Mouse (Mus musculus): ENCODE measurements around the gene Sft2d1. TPM values are rescaled to one million over a fixed set of nuclear protein-coding genes. Genes with fewer than 3 reads are reported as not detected.
A peak's percentile ranks its signal among the peaks of the same experiment; 100 is the strongest.
"Not testable (repeated sequence)": the region's sequence is repeated elsewhere in the genome, so short reads cannot be mapped to it uniquely, and the experiment has no call there.

The Sft2d1 gene
- polyA plus RNA-seq, 1 experiment from 2014 or later = 83.3 TPM

DNA sequence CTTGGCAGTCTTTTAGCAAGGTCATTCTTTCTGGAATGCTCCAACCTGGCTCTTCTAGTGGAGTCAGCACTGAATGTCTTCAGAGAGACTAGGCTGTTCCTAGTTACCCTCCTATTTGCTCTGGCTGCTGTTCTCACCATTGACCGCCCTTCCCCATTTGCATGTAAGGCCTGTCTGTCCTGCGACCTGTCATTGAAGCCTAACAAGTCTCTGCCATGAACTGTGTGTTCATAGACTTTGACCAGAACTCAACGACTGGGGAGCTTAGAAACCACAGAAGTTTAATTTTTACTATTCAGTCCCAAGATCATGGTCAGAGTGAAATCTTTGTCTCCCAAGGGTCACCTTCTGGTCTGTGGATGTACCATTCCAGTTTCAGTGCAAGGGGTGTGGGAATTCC lies 3.1 kb downstream of the Sft2d1 start:
- ATAC-seq (replicated peaks; ENCODE audit: low FRiP score) (no peak), DNase-seq (ENCODE audit: low spot score) (no peak)
- no peak overlapping the region for H3K27ac ChIP-seq (ENCODE audit: low read depth, low read length)
- 87% methylated on average over 3 of the region's 3 CpGs for WGBS
- H3K27me3 ChIP-seq (replicated peaks; ENCODE audit: control insufficient read depth, insufficient read depth, low read length) = no peaks in the 10 kb centered on the region
- H3K4me1 ChIP-seq (replicated peaks; ENCODE audit: control insufficient read depth, insufficient read depth, low read length) = peaks cover 12% of the 10 kb centered on the region
- H3K4me2 ChIP-seq = no peak overlapping the region
- no peak overlapping the region for H3K9ac ChIP-seq (ENCODE audit: low read depth, low read length)
- H3K36me3 ChIP-seq (ENCODE audit: control insufficient read depth, insufficient read depth, low read length) = 0 out of 2 replicates have a peak, but pooled peaks cover 2% of the 10 kb centered on the region
- no peak overlapping the region for H3K4me3 ChIP-seq (ENCODE audit: low read depth, low read length)
- no peaks in the 10 kb centered on the region for H3K9me3 ChIP-seq (ENCODE audit: control insufficient read depth, low read length)

DNA sequence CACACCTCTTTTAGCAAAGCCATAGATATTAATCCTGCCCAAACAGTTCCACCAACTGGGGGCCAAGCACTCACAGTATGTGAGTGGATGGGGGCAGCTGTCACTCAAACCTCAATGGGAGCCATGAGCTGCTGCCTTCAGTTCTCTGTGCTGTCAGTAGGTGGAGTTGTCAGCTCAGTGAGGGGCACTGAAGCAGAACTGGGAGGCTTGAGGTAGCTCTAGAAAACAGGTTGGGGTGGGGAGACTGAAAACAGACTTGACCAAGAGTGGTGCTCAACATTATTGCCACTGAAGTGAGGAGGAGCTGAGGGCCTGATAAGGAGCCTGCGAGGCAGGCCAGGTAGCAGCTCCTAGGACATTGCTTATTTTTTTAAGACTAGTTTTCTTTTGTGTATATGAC lies 5.3 kb downstream of the Sft2d1 start:
- Histone ChIP-seq H3K4me3 (ENCODE audit: low read depth, low read length) (no peak overlapping the region), H3K27me3 (replicated peaks; ENCODE audit: control insufficient read depth, insufficient read depth, low read length) (no peaks in the 10 kb centered on the region), H3K9ac (ENCODE audit: low read depth, low read length) (no peak overlapping the region), H3K9me3 (ENCODE audit: control insufficient read depth, low read length) (no peaks in the 10 kb centered on the region), H3K36me3 (ENCODE audit: control insufficient read depth, insufficient read depth, low read length) (0 out of 2 replicates have a peak, but pooled peaks cover 2% of the 10 kb centered on the region), H3K27ac (ENCODE audit: low read depth, low read length) (no peak overlapping the region), H3K4me1 (replicated peaks; ENCODE audit: control insufficient read depth, insufficient read depth, low read length) (peaks cover 12% of the 10 kb centered on the region), H3K4me2 (no peak overlapping the region)
- WGBS = 68% methylated on average over 1 of the region's 1 CpGs
- ATAC-seq (replicated peaks; ENCODE audit: low FRiP score) = no peak
- DNase-seq (ENCODE audit: low spot score) = no peak

DNA sequence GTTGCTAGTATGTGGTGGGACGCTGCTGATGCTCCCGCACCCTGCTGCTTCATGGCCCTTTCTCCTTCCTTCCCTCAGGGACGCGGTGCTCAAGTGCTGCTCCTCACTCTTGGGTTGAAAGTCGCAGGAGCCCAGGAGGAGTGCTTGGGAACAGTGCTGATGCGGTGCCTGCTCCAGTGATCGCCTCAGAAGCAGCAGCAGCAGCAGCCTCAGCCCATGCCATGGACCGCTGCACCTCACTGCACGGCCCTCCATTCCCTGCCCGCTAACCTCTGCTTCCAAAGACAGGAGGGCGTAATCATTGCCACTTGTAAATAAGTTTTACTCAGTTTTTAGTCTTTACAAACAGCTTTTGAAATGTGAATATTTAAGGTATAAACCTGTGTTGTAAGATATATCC lies 16.0 kb downstream of the Sft2d1 start:
- ATAC-seq (replicated peaks; ENCODE audit: low FRiP score); H3K27me3 ChIP-seq (replicated peaks; ENCODE audit: control insufficient read depth, insufficient read depth, low read length): not testable (repeated sequence)
- WGBS = 90% methylated on average over 10 of the region's 11 CpGs

DNA sequence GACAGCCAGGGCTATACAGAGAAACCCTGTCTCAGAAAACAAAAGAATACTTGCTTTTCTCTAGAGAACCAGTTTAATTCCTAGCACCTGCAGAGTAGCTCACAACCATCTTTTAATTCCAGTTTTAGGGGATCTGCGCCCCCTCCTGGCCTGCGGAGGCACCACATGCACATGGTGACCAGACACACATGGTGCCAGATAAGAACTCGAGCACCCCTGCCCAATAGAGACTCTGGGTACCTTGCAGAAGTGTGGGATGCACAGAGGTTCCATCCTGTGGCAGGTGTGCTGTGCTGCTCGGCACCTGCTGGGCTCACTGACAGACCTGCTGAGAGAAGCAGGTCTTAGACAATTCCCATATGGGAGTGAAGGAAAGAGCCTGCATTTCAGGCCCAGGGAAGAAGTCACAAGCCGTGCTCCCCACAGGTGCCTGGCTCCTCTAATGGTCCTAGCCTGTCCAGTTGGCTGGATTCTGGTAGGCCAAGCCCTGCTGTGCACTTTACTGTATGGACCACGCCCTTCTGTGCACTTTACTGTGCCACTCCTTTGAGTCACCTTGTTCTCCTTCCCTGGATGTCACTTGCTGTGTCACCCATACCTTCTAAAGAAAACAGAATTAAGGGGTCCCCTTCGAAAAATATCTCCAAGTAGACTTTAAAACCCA lies 17.7 kb downstream of the Sft2d1 start:
- Histone ChIP-seq H3K9me3 (ENCODE audit: control insufficient read depth, low read length) (no peaks in the 10 kb centered on the region), H3K36me3 (ENCODE audit: control insufficient read depth, insufficient read depth, low read length) (peaks cover 6% of the 10 kb centered on the region; the same call in 1 of the 2 replicates), H3K9ac (ENCODE audit: low read depth, low read length) (no peak overlapping the region), H3K4me2 (no peak overlapping the region), H3K4me3 (ENCODE audit: low read depth, low read length) (no peak overlapping the region), H3K4me1 (replicated peaks; ENCODE audit: control insufficient read depth, insufficient read depth, low read length) (no peaks in the 10 kb centered on the region), H3K27ac (ENCODE audit: low read depth, low read length) (no peak overlapping the region), H3K27me3 (replicated peaks; ENCODE audit: control insufficient read depth, insufficient read depth, low read length) (no peaks in the 10 kb centered on the region)
- WGBS = 65% methylated on average over 7 of the region's 7 CpGs
- ATAC-seq (replicated peaks; ENCODE audit: low FRiP score) (no peak), DNase-seq (ENCODE audit: low spot score) (no peak)

More for the DNA sequence above, 16.0 kb downstream of the Sft2d1 start:
- not testable (repeated sequence) for H3K27ac ChIP-seq (ENCODE audit: low read depth, low read length); DNase-seq (ENCODE audit: low spot score); H3K9ac ChIP-seq (ENCODE audit: low read depth, low read length); H3K4me3 ChIP-seq (ENCODE audit: low read depth, low read length); H3K4me1 ChIP-seq (replicated peaks; ENCODE audit: control insufficient read depth, insufficient read depth, low read length); H3K4me2 ChIP-seq; H3K36me3 ChIP-seq (ENCODE audit: control insufficient read depth, insufficient read depth, low read length); H3K9me3 ChIP-seq (ENCODE audit: control insufficient read depth, low read length)

DNA sequence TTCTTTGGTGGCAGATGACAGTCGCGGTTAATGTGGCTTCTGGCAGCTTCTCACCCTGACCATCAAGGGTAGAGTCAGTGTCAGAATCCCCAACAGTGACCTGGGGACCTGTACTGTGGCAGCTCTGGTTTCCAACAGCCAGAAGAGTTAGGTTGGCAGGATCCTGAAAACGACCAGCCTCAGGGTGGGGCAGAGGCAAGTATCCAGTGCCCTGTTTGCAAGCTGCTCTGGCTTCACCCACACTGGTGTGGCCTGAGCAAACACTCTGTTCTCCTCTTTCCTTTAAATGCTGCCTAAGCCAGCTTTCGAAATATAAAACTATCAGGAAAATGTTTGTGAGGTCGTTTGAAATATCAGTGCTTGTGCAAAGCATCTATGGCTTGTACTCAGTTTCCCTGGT lies 19.7 kb downstream of the Sft2d1 start:
- Histone ChIP-seq H3K27me3 (replicated peaks; ENCODE audit: control insufficient read depth, insufficient read depth, low read length) (no peaks in the 10 kb centered on the region), H3K36me3 (ENCODE audit: control insufficient read depth, insufficient read depth, low read length) (peaks cover 6% of the 10 kb centered on the region; the same call in 1 of the 2 replicates), H3K4me1 (replicated peaks; ENCODE audit: control insufficient read depth, insufficient read depth, low read length) (no peaks in the 10 kb centered on the region), H3K4me3 (ENCODE audit: low read depth, low read length) (no peak overlapping the region), H3K4me2 (no peak overlapping the region), H3K27ac (ENCODE audit: low read depth, low read length) (no peak overlapping the region; the same call in 1 of the 2 replicates), H3K9ac (ENCODE audit: low read depth, low read length) (no peak overlapping the region), H3K9me3 (ENCODE audit: control insufficient read depth, low read length) (no peaks in the 10 kb centered on the region)
- ATAC-seq (replicated peaks; ENCODE audit: low FRiP score) (no peak), DNase-seq (ENCODE audit: low spot score) (no peak)
- 70% methylated on average over 5 of the region's 5 CpGs for WGBS

DNA sequence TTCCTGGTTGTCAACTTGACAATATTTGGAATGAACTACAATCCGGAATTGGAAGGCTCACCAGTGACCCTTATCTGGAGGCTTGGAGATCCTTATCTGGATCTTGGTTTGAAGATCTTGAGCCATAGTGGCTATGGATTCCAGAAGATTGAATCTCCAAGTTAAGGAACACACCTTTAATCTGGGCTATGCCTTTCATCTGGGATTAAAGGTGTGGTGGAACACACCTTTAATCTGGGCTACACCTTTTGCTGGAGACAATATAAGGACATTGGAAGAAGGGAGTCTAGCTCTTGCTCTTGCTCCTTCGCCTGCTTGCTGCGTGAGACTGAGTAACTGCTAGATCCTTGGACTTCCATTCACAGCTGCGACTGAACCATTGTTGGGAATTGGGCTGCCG lies 26.3 kb downstream of the Sft2d1 start, which contains the start of gene Prr18:
TSS of gene Prr18 (plus strand) at position 301 of the 400 bp plus-strand sequence.
- H3K4me3 ChIP-seq (ENCODE audit: low read depth, low read length); H3K9me3 ChIP-seq (ENCODE audit: control insufficient read depth, low read length); H3K27ac ChIP-seq (ENCODE audit: low read depth, low read length); H3K9ac ChIP-seq (ENCODE audit: low read depth, low read length); ATAC-seq (replicated peaks; ENCODE audit: low FRiP score); H3K36me3 ChIP-seq (ENCODE audit: control insufficient read depth, insufficient read depth, low read length); H3K4me2 ChIP-seq; DNase-seq (ENCODE audit: low spot score): not testable (repeated sequence)
- no CpG with 5 or more reads among the region's 5 CpGs for WGBS
- H3K27me3 ChIP-seq (replicated peaks; ENCODE audit: control insufficient read depth, insufficient read depth, low read length) = peaks cover 40% of the 10 kb centered on the region
- H3K4me1 ChIP-seq (replicated peaks; ENCODE audit: control insufficient read depth, insufficient read depth, low read length) = peaks cover 10% of the 10 kb centered on the region; the same call in 1 of the 2 replicates

DNA sequence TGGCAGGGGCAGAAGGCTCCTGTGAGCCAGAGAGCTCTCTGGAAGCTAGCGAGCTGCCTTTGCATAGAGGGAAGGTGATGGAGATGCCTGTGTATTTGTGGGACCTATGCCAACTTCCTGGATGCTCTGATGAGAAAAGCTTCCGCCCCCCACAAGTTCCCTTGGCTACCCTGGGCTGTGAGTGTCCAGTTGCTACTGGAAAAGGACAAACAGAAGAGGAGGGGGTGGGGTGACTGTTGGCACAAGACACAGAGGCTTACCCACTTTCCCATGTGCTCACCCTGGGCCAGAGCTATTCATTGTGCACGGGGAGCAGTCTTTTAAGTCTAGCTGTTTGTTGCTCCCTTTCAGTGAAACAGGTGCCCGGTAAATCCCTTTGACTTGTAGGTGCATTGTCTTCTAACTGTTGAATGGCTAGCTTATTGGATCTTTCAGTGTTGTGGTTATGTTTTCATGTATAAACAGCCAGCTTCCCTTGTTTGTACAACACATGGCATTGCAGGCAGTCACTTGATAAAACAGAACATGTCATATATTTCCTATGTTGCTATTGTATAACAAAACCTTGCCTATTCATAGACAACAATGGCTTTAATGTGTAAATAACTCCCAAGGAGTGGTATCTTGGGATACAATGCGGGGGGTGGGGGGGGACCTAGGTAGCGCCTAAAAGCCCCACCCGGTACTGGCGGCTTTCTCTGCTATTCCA lies 28.9 kb downstream of the Sft2d1 start:
- no peaks in the 10 kb centered on the region for H3K9me3 ChIP-seq (ENCODE audit: control insufficient read depth, low read length)
- H3K36me3 ChIP-seq (ENCODE audit: control insufficient read depth, insufficient read depth, low read length) = no peaks in the 10 kb centered on the region
- ATAC-seq (replicated peaks; ENCODE audit: low FRiP score) = no peak
- WGBS = 34% methylated on average over 8 of the region's 8 CpGs
- DNase-seq (ENCODE audit: low spot score) = no peak
- peaks cover 10% of the 10 kb centered on the region; the same call in 1 of the 2 replicates for H3K4me1 ChIP-seq (replicated peaks; ENCODE audit: control insufficient read depth, insufficient read depth, low read length)
- H3K4me3 ChIP-seq (ENCODE audit: low read depth, low read length) = no peak overlapping the region
- peak overlapping the region; percentile 79; the same call in 1 of the 2 replicates for H3K4me2 ChIP-seq
- peaks cover 53% of the 10 kb centered on the region for H3K27me3 ChIP-seq (replicated peaks; ENCODE audit: control insufficient read depth, insufficient read depth, low read length)
- no peak overlapping the region for H3K27ac ChIP-seq (ENCODE audit: low read depth, low read length)
- no peak overlapping the region for H3K9ac ChIP-seq (ENCODE audit: low read depth, low read length)

DNA sequence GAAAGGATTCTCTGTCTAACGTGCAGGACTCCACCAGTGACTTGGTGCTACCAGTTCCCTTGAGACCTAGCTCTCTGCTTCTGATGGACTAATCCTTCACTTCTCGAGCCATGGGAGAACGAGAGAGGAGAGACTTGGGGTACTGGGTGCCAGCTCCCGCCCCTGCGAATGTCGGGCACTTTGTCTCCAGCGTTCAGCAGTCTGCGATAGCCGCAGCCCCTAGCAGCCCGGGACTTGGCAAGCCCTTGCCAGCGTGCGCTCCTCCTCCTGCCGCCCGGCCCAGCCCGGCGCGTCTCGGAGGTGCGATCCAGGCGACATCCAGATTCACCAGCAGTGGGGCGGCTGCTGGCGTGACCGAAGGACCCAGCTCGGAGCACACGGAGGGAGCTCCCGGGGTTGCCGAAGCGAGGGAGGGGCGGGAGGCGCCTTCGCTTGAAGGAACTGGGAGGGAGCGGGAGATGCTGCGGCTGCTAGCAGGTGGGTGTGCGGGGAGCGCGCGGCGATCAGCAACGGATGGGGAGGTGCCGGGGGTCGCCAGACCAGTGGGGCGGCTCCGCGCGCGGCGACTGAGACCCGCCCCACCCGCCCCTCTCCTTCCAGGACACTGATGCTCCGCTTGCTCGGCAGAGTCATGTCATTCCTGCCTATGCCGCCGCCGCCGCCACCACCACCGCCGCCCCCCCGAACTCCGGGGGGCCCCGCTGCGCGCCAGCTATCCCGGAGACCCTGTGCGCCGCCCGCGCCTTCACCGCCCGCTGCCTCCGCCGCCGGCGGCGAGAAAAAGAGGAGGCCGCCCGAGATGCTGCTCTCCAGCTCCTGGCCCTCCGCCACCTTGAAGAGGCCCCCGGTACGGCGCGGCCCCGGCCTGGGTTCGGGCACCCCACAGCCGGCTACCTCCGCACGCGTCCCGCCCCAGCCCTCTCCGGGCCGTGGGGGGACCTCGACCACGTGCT lies 29.8 kb downstream of the Sft2d1 start:
- Histone ChIP-seq H3K4me3 (ENCODE audit: low read depth, low read length) (peak overlapping the region; percentile 52), H3K36me3 (ENCODE audit: control insufficient read depth, insufficient read depth, low read length) (no peaks in the 10 kb centered on the region), H3K4me2 (peak overlapping the region; percentile 79), H3K27ac (ENCODE audit: low read depth, low read length) (no peak overlapping the region), H3K9ac (ENCODE audit: low read depth, low read length) (no peak overlapping the region), H3K27me3 (replicated peaks; ENCODE audit: control insufficient read depth, insufficient read depth, low read length) (peaks cover 53% of the 10 kb centered on the region), H3K4me1 (replicated peaks; ENCODE audit: control insufficient read depth, insufficient read depth, low read length) (peaks cover 10% of the 10 kb centered on the region; the same call in 1 of the 2 replicates), H3K9me3 (ENCODE audit: control insufficient read depth, low read length) (no peaks in the 10 kb centered on the region)
- DNase-seq (ENCODE audit: low spot score) (peak; percentile 40), ATAC-seq (replicated peaks; ENCODE audit: low FRiP score) (no peak)
- WGBS = under 1% methylated on average over 88 of the region's 92 CpGs

All from liver, embryonic 11.5 days (tissue).